Mouse (Mus musculus) thymus, postnatal 14 days (tissue): ENCODE results near the gene Gm14406.
A peak's percentile ranks its signal among the peaks of the same experiment; 100 is the strongest.
"Not testable (repeated sequence)": the region's sequence is repeated elsewhere in the genome, so short reads cannot be mapped to it uniquely, and the experiment has no call there.

Source experiments
- DNase-seq: peaks from one replicate; pipeline ENCODE4 v3.0.0; 2021

Gene Gm14406

DNA sequence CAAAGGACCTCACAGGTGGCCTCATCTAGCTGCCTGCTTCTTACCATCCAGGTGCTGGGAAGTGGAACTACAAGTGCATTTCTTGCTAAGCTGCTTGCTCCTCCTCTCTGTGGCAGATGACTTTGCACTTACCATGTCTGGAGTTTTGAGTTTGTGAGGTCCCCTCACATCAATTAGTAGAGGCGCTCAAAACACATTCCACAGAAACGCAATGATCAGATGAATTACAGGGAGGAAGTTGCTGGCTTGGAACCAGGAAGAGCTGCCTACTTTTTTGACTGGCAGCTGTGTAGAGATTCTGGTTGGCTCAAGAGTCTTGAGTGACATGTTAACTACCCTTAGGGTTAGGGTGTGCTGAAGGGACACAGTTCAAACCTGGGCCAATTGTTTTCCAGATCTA is at the start of gene Gm14406:
TSS of gene Gm14406 (minus strand) at position 213 of the 400 bp plus-strand sequence.
- not testable (repeated sequence) for DNase-seq

DNA sequence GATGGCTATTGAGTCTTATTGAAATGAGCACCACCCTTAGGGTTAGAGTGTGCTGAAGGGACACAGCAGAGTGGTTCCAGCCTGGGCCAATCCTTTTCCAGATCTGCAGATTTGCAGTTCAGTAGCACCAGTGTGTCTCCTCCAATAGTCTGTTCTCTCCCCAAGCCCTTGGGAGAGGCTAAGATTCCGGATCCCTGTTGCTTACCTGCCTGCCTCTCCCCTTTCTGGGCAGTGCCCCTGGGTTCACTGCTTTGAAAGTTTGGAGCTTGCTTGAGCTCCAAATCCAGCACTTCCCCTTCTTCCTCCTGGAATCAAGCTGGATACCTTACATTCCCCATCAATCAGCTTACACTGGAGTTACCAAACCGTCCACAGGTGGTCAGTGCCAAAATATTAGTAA is 2.9 kb downstream of the Gm14406 start:
- DNase-seq = not testable (repeated sequence)

DNA sequence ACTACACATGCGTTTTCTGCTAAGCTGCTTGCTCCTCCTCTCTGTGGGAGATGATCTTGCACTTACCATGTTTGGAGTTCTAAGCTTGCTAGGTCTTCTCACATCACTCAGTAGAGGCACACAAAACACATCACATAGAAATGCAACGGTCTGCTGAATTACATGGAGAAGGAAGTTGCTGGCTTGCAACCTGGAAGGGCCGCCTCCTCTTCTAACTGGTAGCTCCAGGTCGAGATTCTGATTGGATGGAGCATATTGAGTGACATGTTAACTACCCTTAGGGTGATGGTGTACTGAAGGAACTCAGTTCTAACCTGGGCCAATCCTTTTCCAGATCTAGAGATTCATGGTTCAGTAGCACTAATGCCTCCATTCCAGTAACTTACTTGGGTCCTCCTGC is 18.6 kb downstream of the Gm14406 start:
- DNase-seq = not testable (repeated sequence)

DNA sequence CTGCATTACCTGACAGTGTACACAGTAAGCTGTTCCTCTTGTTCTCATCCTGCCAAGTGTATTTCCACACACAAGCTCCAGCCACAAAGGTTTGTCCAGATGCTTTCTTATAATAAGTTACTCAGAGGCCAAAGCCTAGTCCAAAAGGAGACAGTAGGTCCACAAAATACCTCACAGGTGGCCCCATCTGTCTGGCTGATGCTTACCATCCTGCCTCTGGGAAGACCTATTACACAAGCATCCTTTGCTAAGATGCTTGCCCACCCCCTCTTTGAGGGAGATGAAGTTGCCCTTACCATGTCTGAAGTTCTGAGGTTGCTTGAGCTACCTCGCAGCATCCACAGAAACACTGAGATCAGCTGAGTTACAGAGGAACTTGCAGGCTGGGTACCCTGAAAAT is 22.7 kb downstream of the Gm14406 start:
- not testable (repeated sequence) for DNase-seq

DNA sequence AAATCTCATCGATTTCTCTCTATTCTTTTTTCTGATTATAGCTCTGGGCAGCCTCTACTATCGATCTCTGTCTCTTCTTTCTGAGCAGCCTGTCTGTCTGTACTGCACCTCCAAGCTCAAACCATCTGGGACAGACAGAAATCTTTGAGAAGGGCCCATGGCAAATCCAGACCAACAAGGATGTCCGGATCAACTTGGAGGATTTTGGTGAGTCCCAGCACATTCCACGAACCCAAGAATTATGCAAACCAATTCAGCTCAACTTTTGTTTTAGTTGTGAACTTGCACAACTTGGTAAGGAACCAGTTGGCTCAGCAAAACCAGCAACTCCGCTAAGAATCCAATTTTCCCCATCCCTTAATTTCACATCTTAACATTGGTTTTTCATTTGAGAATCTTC is 40.3 kb downstream of the Gm14406 start:
- not testable (repeated sequence) for DNase-seq

DNA sequence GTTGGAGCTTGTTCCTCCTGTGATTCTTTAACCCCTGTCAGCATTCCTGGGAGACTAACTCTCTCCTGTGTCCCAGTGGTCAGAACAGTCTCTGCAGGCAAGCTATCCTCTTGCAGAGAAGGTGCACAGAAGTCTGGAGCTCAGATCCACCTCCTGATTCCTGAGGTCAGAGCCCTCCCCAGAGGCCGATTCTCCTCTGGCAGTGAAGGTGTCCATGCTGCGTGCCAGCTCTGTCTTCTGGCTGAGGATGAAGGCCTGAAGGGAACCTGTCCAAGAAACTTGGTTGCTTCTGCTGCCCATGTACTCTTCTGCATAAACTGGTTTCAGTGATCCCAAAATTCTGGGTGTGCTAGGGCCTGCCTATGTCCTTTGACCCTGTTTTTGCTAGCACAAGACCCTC is 40.9 kb downstream of the Gm14406 start:
- not testable (repeated sequence) for DNase-seq

DNA sequence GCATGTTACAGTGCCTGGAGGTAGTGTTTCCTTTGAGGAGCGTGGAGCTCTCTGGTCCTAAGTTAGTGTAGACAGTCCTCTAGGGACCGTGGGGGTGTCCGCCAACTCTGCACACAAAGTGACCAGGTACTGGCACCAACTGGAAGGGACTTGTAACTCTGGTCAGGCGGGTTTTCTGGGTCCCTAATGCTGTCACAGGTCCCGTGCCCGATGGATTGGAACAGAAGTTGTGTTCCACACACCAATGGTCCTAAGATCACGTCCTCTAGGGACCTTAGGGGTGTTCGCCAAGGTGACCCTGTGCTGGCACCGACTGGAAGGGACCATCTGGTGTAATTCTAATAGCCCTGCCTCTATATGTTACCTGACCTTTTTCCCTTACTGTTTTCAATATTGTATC is 42.1 kb downstream of the Gm14406 start:
- peak; percentile 11 for DNase-seq

DNA sequence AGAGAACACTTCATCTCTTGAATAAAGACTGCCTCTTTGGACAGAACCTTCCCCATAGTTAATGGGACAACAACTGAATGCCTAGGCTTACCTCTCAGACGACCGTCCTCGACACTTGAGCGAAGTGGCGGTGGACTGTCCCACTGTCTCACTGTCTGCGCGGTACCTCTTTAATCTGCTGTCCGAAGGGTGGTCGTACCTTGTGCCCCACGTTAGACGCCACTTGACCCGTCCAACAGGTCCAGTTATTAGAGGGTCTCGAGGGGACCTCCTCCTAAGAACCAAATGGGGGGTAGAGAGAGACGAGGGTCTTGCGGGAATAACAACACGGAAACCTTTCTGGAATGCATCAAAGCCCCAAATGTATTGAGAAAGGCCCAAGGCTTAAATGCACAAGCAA is 53.8 kb downstream of the Gm14406 start:
- not testable (repeated sequence) for DNase-seq

DNA sequence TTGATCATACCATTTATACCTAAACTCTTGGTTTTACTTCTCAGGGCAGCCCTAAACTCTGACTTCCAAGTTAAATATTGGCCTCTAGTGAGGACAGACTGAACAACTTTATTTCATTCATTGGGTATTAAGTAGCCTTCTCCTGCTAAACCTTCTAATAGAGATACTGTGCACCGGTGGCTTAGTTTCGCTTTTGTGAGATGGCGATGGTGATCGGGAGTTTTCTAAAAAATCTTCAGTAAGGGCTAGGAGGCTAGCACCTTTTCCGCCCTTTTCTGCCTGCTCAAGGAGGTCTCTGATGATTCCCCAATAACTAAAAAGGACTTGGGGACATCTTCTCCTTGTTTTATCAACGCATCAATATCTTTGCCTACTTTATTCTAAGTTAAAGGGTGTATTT is 54.3 kb downstream of the Gm14406 start:
- not testable (repeated sequence) for DNase-seq

DNA sequence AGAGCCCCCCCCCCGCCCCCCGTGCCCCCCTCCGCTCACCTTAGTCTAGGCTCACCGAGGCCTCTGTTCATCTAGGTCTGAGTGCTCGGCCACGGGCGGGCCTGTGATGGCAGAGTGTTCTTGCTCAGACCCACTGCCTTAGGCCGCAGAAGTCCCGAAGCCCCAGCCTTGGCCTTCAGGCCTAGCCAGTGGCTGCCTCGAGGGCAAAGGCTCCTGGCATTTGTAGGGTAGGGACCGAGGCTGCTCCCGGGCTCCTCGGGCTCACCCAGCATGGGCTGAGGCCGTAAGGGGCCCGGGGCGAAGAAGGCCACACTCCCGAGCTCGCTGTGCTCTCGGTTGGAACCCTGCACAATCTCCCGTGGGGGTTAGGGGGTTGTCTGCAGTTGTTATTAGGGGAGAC is 54.9 kb downstream of the Gm14406 start:
- DNase-seq = no peak

DNA sequence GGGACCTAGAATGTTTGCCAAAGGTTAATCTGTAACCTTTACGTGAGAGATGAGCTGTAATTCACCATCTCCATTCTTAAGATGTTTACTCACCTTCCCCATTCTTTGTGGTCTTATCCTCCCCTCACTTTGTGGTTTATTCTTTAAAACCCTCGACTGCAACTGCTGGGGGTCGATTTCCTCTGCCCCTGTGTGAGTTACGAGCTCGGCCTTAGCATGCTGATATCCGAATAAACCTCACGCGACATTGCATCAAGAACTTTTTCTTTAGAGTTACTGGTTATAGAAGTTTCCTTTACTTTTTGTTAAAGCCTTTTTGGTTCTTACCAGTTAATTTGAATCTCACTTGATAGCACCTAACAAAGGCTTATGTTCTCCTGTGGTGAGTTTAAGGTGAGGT is 58.0 kb downstream of the Gm14406 start:
- no peak for DNase-seq
